Mouse (Mus musculus) CH12.LX (cell line): ENCODE measurements around the gene Mpz.

Experiments used
- BHLHE40 ChIP-seq: IDR thresholded peaks from 2 replicates; pipeline ENCODE4 v1.6.1; 2011; ENCODE audit warnings: mild to moderate bottlenecking, low read depth, low read length, improper control_type of control experiment
- CTCF ChIP-seq, 2 experiments: IDR thresholded peaks in 1 of 2; conservative IDR thresholded peaks in 1 of 2; 2 replicates each; pipeline ENCODE4 v1.5.1; 2011 to 2012; ENCODE audit warnings: low read depth in 2 of 2, low read length in 2 of 2, improper control_type of control experiment in 1 of 2, inconsistent platforms in 1 of 2, mild to moderate bottlenecking in 1 of 2, moderate library complexity in 1 of 2
- E2F4 ChIP-seq: IDR thresholded peaks from 2 replicates; pipeline ENCODE4 v1.6.1; 2011; ENCODE audit warnings: low read depth, low read length, improper control_type of control experiment; ENCODE audit not compliant: insufficient replicate concordance
- EP300 ChIP-seq: IDR thresholded peaks from 2 replicates; pipeline ENCODE4 v1.6.1; 2011; ENCODE audit warnings: low read length, improper control_type of control experiment
- GABPA ChIP-seq: IDR thresholded peaks from 2 replicates; pipeline ENCODE4 v1.6.1; 2012; ENCODE audit warnings: low read depth, low read length, improper control_type of control experiment, inconsistent platforms; ENCODE audit not compliant: insufficient replicate concordance
- MAFK ChIP-seq: IDR thresholded peaks from 2 replicates; pipeline ENCODE4 v1.6.1; 2011; ENCODE audit warnings: low read length, improper control_type of control experiment; ENCODE audit not compliant: insufficient replicate concordance
- MAX ChIP-seq: IDR thresholded peaks from 2 replicates; pipeline ENCODE4 v1.6.1; 2011; ENCODE audit warnings: low read length, improper control_type of control experiment
- NRF1 ChIP-seq: IDR thresholded peaks from 2 replicates; pipeline ENCODE4 v1.6.1; 2014; ENCODE audit warnings: low read depth, mild to moderate bottlenecking, inconsistent platforms, low read length, improper control_type of control experiment, moderate library complexity
- POLR2A ChIP-seq: IDR thresholded peaks from 2 replicates; pipeline ENCODE4 v1.6.1; 2011; ENCODE audit warnings: low read depth, mild to moderate bottlenecking, improper control_type of control experiment, low read length
- POLR2AphosphoS2 ChIP-seq: IDR thresholded peaks from 2 replicates; pipeline ENCODE4 v1.6.1; 2011; ENCODE audit warnings: low read depth, low read length, improper control_type of control experiment
- SMC3 ChIP-seq: IDR thresholded peaks from 2 replicates; pipeline ENCODE4 v1.6.1; 2011; ENCODE audit warnings: low read depth, low read length, improper control_type of control experiment
- UBTF ChIP-seq: IDR thresholded peaks from 2 replicates; pipeline ENCODE4 v1.6.1; 2012; ENCODE audit warnings: low read depth, mild to moderate bottlenecking, inconsistent platforms, low read length, improper control_type of control experiment, moderate library complexity
- ZNF384 ChIP-seq: IDR thresholded peaks from 2 replicates; pipeline ENCODE4 v1.6.1; 2012; ENCODE audit warnings: low read depth, low read length, improper control_type of control experiment, inconsistent platforms

- no peak for TF ChIP-seq CTCF (conservative IDR thresholded peaks at IDR 0.05 in 1 of 2, IDR thresholded peaks at IDR 0.05 in 1 of 2; ENCODE audit: low read depth in 2 of 2, low read length in 2 of 2)
- TF ChIP-seq POLR2A: no peak
- TF ChIP-seq POLR2AphosphoS2: no peak
- TF ChIP-seq EP300: no peak
- no peak for TF ChIP-seq SMC3
- TF ChIP-seq MAX: no peak
- TF ChIP-seq NRF1: no peak
- TF ChIP-seq E2F4: no peak
- TF ChIP-seq ZNF384: no peak
- TF ChIP-seq MAFK: no peak
- no peak for TF ChIP-seq UBTF
- TF ChIP-seq GABPA: no peak
- TF ChIP-seq BHLHE40: no peak
Observed at GRCm38 (mm10) chr1:171183025-171183424, 32.5 kb downstream of the Mpz start.
